Mouse (Mus musculus) midbrain, embryonic 16.5 days (tissue): ENCODE data around the gene Pde4d. TPM values are rescaled to one million over a fixed set of nuclear protein-coding genes. Genes with fewer than 3 reads are reported as not detected.

Experiments
- ATAC-seq: fragments of 200-750 bp; cut with Nextera tagmentation; 2 replicates; pipeline ENCODE4 v1.8.0; 2017; ENCODE audit warnings: moderate TSS enrichment
- H3K27ac ChIP-seq: fragments of 300-500 bp; sonication (generic); 2 replicates; pipeline ENCODE4 v1.5.1; 2014; ENCODE audit warnings: mild to moderate bottlenecking, low read length, mixed read lengths
- H3K27me3 ChIP-seq: fragments of 300-500 bp; sonication (generic); 2 replicates; pipeline ENCODE4 v1.6.1; 2014; ENCODE audit warnings: low read depth, low read length, mixed read lengths; ENCODE audit not compliant: control insufficient read depth, insufficient read depth
- H3K36me3 ChIP-seq: fragments of 300-500 bp; sonication (generic); 2 replicates; pipeline ENCODE4 v1.6.1; 2014; ENCODE audit warnings: mild to moderate bottlenecking, low read length, moderate library complexity, mixed read lengths; ENCODE audit not compliant: control insufficient read depth, insufficient read depth
- H3K4me1 ChIP-seq: fragments of 300-500 bp; sonication (generic); 2 replicates; pipeline ENCODE4 v1.6.1; 2014; ENCODE audit warnings: mild to moderate bottlenecking, low read length, mixed read lengths; ENCODE audit not compliant: control insufficient read depth, insufficient read depth
- H3K4me2 ChIP-seq: fragments of 300-500 bp; sonication (generic); 2 replicates; pipeline ENCODE4 v1.6.1; 2014; ENCODE audit warnings: mild to moderate bottlenecking, low read length, mixed read lengths
- H3K4me3 ChIP-seq: fragments of 300-500 bp; sonication (generic); 2 replicates; pipeline ENCODE4 v1.5.1; 2014; ENCODE audit warnings: low read depth, mild to moderate bottlenecking, low read length, moderate library complexity, mixed read lengths
- H3K9ac ChIP-seq: fragments of 300-500 bp; sonication (generic); 2 replicates; pipeline ENCODE4 v1.6.1; 2014; ENCODE audit warnings: low read depth, low read length, mixed read lengths
- H3K9me3 ChIP-seq: fragments of 300-500 bp; sonication (generic); replicated peaks from 2 replicates; pipeline ENCODE4 v1.6.1; 2014; ENCODE audit warnings: mild to moderate bottlenecking, low read length, mixed read lengths; ENCODE audit not compliant: control insufficient read depth, poor library complexity, severe bottlenecking
- WGBS: fragments of 180-500 bp; shearing (Covaris S2); extraction: QIAGEN DNeasy Blood & Tissue Kit; methylation state at CpG from one replicate; pipeline ENCODE4 v1.1.7; 2014; 5-methylcytosine and 5-hydroxymethylcytosine counted together
- polyA plus RNA-seq: library from polyadenylated mRNA; unstranded; fragments of >200 nt; fragmentation: Nextera tagmentation; extraction: Ambion mirVana; gene quantifications from 2 replicates; pipeline ENCODE4 v1.2.1, GENCODE M21; 2015

Gene Pde4d
- polyA plus RNA-seq, 1 experiment from 2014 or later, result 22.6 TPM

DNA sequence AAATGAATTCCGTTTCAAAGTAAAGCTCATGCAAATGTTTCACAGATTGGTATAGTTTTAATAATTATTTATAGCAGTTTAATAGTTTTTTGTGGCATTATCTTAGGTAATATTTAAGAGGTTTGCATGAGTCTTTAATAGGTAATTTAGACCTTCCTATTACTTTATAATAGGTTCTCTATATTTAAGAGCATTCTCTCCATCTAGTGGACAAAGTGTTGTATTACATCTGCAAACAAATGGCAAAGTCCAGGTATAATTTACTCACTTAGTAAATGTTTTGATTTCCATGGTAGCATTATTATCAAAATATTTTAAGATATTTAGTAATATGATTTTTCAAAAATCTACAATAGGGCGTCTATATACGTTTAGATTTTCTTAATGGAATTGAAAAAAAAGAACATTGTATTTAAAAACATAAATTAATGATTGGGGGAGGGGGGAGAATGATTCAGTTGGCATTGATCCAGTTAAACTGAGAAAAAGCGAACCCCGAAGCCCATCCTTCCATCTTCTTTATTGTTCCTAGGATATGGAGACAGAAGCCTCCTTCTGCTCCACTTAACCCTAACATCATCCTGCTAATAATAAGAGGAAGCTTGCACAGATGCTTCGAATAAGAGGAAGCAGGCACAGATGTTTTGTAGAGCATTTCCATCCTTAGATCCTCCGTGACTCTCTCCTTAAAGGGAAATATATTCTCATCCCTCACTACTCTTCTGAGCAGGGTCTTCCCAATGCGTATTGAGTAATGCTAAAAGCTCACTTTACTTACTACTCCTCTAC, 1286.7 kb downstream of the Pde4d start:
- Histone ChIP-seq H3K9me3 (no peaks in the 10 kb centered on the region), H3K4me2 (no peak overlapping the region), H3K36me3 (no peaks in the 10 kb centered on the region), H3K4me3 (no peak overlapping the region), H3K27ac (no peak overlapping the region), H3K9ac (no peak overlapping the region), H3K27me3 (no peaks in the 10 kb centered on the region), H3K4me1 (no peaks in the 10 kb centered on the region)
- ATAC-seq, result peak; percentile 25; the same call in 1 of the 2 replicates
- 45% methylated on average over 8 of the region's 8 CpGs for WGBS

DNA sequence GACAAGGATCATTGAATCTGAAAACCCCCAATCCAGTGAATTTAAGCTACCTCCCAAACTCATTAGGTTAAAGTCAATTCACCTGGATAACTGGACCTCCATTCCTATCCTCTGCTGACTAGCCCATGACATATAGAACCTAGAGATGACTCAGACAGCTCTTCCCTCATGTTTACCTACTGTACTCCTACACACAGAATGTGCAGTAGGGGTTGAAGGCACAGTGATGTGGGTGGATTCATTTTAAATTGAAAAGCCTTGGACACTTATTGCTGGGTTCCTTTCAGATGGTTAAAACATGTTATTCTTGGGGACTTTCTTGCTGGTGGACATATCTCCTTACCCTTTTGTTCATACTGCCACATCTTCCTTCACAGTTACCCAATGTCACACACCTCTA, 1296.7 kb downstream of the Pde4d start:
- no peak for ATAC-seq
- Histone ChIP-seq H3K4me3 (no peak overlapping the region), H3K27ac (no peak overlapping the region), H3K36me3 (no peaks in the 10 kb centered on the region), H3K9me3 (no peaks in the 10 kb centered on the region), H3K4me2 (no peak overlapping the region), H3K4me1 (no peaks in the 10 kb centered on the region), H3K27me3 (no peaks in the 10 kb centered on the region), H3K9ac (no peak overlapping the region)

DNA sequence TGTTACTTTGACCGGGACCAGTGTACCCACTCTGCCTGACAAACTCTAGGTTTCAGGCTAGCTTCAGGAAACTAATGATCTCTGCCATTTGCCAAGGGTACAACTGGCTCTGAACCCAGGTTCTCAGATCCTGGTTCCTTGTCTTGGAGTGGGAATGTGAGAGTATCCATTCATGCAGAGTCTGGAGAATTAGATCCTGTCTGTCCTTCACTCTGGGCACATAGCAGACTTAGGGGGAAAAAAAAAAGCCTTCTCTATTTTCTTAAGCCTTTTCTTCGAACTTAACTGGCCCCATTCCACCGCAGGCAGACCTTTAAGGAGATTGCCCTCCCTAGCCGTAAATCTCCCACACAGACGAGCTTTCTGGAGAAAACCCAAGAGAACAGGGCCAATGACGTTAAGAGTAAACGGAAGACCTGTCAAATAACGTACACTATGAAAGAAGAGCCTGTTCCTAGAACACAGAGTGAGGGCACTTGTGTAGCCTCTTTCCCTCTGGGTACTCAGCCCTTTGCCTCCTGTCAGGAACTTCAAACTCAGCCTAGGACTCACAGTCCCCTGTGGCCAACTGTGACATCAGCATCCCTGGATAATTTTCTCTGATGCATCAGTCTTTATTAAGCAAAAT, 1302.6 kb downstream of the Pde4d start:
- no peak overlapping the region for H3K4me3 ChIP-seq
- H3K27me3 ChIP-seq, result no peaks in the 10 kb centered on the region
- no peak overlapping the region for H3K4me2 ChIP-seq
- ATAC-seq, result no peak
- H3K4me1 ChIP-seq, result no peaks in the 10 kb centered on the region
- H3K9me3 ChIP-seq, result no peaks in the 10 kb centered on the region
- H3K9ac ChIP-seq, result no peak overlapping the region
- no peaks in the 10 kb centered on the region for H3K36me3 ChIP-seq
- 56% methylated on average over 8 of the region's 8 CpGs for WGBS
- no peak overlapping the region for H3K27ac ChIP-seq

DNA sequence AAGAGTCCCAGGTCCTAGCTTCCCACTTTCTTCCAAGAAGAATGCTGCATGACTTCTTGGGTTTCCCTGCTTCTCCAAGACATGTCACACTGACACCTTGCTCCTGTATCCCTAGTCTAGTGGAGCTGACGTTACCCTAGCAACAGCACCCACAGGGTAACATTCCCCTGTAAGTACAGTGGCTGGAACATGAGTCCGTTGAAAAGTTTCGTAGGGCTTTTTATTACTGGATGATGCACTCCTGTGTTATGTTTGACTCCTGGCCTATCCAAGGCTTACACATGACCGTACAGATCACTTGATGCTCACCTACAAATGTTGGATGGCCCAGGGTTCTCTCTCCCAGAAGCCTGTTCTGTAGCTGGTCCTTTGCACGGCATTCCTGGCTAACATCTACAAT, 1307.1 kb downstream of the Pde4d start:
- no peak overlapping the region for H3K4me3 ChIP-seq
- no peaks in the 10 kb centered on the region for H3K9me3 ChIP-seq
- H3K9ac ChIP-seq, result no peak overlapping the region
- ATAC-seq, result no peak
- no peaks in the 10 kb centered on the region for H3K4me1 ChIP-seq
- WGBS, result 93% methylated on average over 5 of the region's 5 CpGs
- H3K27ac ChIP-seq, result no peak overlapping the region
- no peaks in the 10 kb centered on the region for H3K36me3 ChIP-seq
- no peak overlapping the region for H3K4me2 ChIP-seq
- H3K27me3 ChIP-seq, result no peaks in the 10 kb centered on the region

DNA sequence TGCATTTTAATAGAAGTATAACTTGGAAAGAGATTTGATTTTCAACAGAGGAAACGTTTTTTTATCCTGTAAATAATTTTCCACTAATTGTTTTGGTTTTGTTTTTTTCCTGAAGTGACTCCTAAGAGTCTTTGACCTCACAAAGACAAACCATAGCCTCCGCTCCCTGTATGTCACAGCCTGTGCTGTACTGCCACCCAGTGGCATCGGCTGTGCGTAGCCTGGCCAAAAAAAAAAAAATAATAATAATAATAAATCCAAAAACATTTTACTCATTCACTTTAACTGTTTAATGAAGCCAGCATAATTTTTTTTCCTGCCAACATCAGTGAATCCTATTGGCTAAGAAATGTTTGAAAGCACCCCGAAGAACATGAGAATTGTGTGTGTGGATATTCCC, 1309.5 kb downstream of the Pde4d start:
- 0 out of 2 replicates have a peak overlapping the region, but pooled peaks have one; percentile 0 for H3K9ac ChIP-seq
- H3K36me3 ChIP-seq, result no peaks in the 10 kb centered on the region
- H3K27ac ChIP-seq, result no peak overlapping the region
- no peaks in the 10 kb centered on the region for H3K27me3 ChIP-seq
- H3K4me3 ChIP-seq, result no peak overlapping the region
- H3K9me3 ChIP-seq, result no peaks in the 10 kb centered on the region
- no peaks in the 10 kb centered on the region for H3K4me1 ChIP-seq
- 45% methylated on average over 5 of the region's 5 CpGs for WGBS
- no peak overlapping the region for H3K4me2 ChIP-seq
- no peak for ATAC-seq

DNA sequence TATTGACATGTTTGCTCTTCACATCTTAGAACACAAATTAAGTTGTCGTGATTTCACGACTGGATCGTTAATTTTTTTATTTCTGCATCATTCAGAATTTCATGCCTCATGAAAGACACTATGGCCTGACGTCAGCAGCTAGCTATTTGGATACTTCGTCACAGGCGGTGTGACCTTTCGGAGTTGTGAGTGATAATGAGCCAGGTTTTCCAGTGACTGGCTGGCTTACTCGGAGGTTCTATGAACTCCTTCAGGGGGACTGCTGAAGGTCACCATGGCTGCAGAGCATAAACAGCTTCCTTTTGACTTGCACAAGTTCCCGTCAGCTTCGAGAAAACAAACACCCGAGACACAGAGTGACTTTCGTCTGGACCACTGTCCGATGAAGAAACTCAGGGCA, 1311.3 kb downstream of the Pde4d start:
- no peak overlapping the region for H3K4me3 ChIP-seq
- ATAC-seq, result no peak
- WGBS, result 82% methylated on average over 13 of the region's 13 CpGs
- no peaks in the 10 kb centered on the region for H3K36me3 ChIP-seq
- H3K9ac ChIP-seq, result no peak overlapping the region
- H3K9me3 ChIP-seq, result no peaks in the 10 kb centered on the region
- H3K4me2 ChIP-seq, result no peak overlapping the region
- no peak overlapping the region for H3K27ac ChIP-seq
- H3K27me3 ChIP-seq, result no peaks in the 10 kb centered on the region
- H3K4me1 ChIP-seq, result no peaks in the 10 kb centered on the region

DNA sequence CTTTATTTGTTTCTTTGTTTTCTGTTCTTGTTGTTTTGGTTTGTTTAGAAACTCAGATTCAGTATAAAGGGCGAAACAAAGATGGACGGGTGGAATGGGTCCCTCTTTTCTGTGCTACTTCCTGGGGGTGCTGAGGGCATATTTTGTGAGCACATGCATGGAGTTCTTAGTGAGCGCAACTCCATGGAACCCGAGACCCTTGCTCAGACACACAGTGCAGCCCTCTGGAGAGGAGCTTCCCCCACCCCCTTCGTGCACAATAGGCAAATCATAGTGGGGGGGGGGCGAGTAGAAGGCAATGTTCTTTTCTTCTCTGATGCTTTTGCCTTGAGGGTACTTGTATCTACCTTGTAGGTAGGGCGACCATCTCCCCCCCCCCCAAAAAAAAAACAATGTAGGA, 1325.0 kb downstream of the Pde4d start:
- no peak for ATAC-seq
- peaks cover 8% of the 10 kb centered on the region for H3K4me1 ChIP-seq
- H3K27me3 ChIP-seq, result no peaks in the 10 kb centered on the region
- WGBS, result 65% methylated on average over 7 of the region's 7 CpGs
- no peak overlapping the region for H3K27ac ChIP-seq
- H3K9me3 ChIP-seq, result no peaks in the 10 kb centered on the region
- H3K9ac ChIP-seq, result no peak overlapping the region
- no peaks in the 10 kb centered on the region; the same call in 1 of the 2 replicates for H3K36me3 ChIP-seq
- H3K4me2 ChIP-seq, result no peak overlapping the region
- H3K4me3 ChIP-seq, result no peak overlapping the region

DNA sequence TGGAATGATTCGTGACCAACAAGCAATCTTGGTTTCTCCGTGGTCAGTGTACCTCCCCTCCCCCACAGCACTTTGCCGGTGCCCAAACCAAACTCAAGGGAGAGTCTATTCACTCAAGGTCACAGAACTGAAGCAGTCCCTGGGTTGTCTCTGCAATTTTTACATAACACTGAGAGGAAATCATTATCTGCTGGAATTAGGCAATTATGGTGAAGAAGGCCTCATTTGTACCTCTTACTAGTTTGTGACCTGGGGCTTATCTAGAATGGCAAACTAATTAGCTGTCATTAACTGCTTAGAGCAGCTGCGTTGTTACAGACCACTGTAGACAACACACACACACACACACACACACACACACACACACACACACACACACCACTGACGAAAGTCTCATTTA, 1325.4 kb downstream of the Pde4d start:
- no peaks in the 10 kb centered on the region for H3K9me3 ChIP-seq
- H3K27ac ChIP-seq, result no peak overlapping the region
- no peak overlapping the region for H3K9ac ChIP-seq
- peaks cover 8% of the 10 kb centered on the region for H3K4me1 ChIP-seq
- no peak overlapping the region for H3K4me2 ChIP-seq
- no peak for ATAC-seq
- no peaks in the 10 kb centered on the region for H3K36me3 ChIP-seq
- H3K27me3 ChIP-seq, result no peaks in the 10 kb centered on the region
- H3K4me3 ChIP-seq, result no peak overlapping the region
- 26% methylated on average over 5 of the region's 5 CpGs for WGBS

DNA sequence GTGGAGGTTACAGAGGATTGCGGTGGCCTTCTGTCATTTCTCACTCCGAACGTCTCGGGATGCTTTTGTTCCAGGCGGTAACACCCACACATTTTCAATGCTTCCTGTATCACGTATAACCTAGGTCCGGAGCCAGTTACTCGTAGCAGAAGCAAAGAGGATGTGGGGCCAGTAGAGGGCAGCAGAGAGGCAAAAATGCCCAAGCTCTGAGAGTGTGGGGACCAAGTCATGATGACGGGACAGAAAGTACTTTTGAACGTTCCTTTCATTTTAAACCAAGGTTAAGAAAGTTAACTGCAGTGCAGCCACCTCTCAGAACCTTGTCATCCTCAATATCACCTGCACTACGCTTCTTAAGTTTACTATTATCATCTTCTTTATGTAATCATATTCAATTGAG, 1326.4 kb downstream of the Pde4d start:
- no peaks in the 10 kb centered on the region for H3K36me3 ChIP-seq
- H3K9ac ChIP-seq, result peak overlapping the region; percentile 36
- H3K4me3 ChIP-seq, result no peak overlapping the region
- H3K27ac ChIP-seq, result no peak overlapping the region
- peaks cover 8% of the 10 kb centered on the region for H3K4me1 ChIP-seq
- H3K9me3 ChIP-seq, result no peaks in the 10 kb centered on the region
- no peaks in the 10 kb centered on the region for H3K27me3 ChIP-seq
- ATAC-seq, result peak; percentile 91
- H3K4me2 ChIP-seq, result peak overlapping the region; percentile 51
- WGBS, result 2% methylated on average over 11 of the region's 11 CpGs
